Mouse (Mus musculus): ENCODE data around the gene Psmc1.

DNA sequence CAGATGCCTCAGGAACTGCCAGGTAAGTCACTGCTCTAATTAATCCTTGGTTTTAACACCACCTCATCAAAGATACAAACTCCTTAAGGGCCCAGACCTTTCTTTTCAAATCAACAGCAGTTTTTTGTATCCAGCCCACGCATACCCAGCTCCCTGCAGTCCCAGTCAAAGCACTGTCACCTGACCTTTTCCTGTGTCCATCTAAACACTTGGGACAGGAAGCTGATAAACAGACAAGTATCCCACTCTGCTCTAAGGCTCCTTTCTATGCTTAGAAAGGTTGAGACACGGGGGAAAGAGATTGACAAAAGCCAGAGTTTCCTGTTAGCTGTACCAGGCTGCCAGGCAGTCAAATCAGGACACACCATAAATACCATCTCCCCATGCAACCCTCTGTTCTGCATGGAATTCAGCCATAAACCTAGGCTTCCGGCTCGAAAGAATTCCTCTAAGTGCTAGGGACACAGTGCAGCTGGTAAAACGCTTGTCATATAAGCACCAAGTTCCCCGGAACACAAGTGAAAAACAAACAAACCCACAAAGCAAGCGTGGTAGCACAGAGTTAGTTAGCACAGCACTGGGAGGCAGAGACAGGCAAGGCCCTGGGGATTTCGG lies 18.0 kb downstream of the Psmc1 start:
- TF ChIP-seq POLR2A (IDR thresholded peaks at IDR 0.05; ENCODE audit: insufficient read depth, low read depth, low read length), result no peak
- no peak for TF ChIP-seq CTCF (IDR thresholded peaks at IDR 0.05; ENCODE audit: insufficient read depth, low read depth, low read length)

Data from olfactory bulb, adult 2 months (tissue).